Mouse (Mus musculus) lung, adult 18-20 months (tissue): ENCODE measurements at regions not wholly inside any gene's neighbourhood (a gene's known extent, or its start where the extent isn't known, plus 50 kb on each side); places are given as distances from the start of the nearest gene placed in this dataset.

Source experiments
- DNase-seq, 2 experiments: peaks; one replicate each; pipeline ENCODE4 v3.0.0; 2022; ENCODE audit warnings: mixed read lengths in 2 of 2

DNA sequence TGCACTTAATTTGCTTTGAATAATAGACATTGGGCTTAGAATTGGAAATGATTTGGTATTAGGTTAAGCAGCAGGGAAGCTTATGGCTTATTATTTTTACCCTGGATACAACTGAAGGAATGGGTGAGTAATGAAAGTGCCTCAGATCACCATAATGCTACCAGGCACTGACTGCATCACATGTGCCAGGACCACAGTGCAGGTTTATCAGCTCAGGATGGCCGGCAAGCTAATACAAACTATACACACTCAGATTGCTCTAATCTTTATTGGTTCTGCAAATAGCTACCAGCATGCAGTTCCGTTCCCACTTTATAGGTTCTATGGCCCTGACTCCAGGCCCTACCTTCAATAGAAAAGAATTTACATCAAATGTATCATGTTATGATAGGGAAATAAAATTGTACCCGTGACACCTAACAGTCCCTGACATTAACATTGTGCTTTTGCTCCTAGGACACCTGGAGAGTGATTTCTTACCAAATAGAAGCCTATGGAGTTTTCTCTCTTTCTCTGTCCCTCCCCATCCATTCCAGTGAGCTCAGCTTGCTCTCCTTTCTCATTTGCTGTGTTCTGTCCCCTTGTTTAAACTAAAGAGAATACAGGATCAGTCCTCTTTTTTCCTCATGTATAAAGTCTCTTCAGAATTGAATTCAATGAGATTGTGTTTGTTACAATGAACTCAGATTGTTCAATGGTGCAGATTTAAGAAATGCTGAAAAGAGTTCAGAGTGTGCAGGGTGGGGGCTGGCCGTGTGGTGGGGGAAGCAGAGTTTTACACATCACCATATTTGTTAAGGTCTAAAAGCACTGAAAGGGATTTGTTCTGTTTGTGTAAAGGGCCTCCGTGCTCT, 121.3 kb upstream of the BC052040 start:
- no peak for DNase-seq

DNA sequence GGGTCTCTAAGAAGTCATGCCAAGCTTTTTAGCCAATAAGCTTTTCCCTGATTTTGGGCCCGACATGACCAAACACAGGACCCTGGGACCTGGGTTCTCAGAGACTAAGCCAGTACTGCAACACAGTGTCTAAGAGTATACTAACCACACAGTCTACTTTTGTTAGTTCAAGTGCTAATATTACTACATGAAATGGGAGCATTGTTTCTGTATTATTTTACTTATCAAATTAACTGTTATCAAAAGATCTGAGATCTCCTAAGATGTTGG, 120.7 kb upstream of the BC052040 start:
- DNase-seq, result no peak

GRCm38 (mm10) chr2:115466170-115466569, 115.3 kb upstream of the BC052040 start:
- no peak for DNase-seq

GRCm38 (mm10) chr2:115467107-115467745, 114.3 kb upstream of the BC052040 start:
- no peak for DNase-seq

DNA sequence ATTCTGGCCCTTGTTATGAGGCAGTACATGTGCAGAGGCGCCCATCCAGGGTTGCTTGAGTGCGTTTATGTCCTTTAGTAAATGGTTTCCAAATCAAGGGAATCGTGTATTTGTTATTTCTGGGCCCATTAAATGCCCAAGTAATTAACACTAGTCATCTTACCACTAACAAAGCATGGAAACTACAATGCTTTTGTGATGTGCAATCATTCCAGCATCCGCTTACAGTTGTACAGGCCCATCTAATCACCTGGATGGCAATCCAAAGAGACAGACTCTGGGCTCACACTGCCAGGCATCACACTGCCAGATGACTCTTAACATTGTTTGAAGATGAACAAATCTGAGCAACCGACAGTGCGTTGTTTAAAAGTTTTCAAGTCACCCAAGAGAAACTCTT, 113.6 kb upstream of the BC052040 start:
- no peak for DNase-seq

DNA sequence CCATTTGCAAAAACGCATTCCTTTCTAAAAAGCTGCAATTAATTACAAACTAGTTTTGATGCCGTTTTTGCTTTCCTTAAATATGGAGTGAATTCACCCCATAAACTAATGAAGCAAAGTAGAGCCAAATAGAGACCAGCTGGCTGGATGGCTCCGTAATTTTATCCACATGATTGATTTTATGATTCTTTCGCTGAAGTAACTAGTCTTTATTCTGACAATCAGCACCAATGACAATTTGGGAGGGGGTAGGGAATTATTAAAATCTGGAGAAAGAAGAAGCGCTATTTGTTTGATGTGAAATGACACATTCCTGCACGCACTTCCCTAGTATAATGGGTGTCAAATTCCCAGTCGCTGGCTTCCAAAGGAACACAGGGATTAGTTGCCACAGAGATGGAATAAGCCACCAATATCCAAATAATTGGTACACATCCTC, 113.0 kb upstream of the BC052040 start:
- no peak for DNase-seq

GRCm38 (mm10) chr2:115469165-115469821, 112.2 kb upstream of the BC052040 start:
- DNase-seq, result no peak

DNA sequence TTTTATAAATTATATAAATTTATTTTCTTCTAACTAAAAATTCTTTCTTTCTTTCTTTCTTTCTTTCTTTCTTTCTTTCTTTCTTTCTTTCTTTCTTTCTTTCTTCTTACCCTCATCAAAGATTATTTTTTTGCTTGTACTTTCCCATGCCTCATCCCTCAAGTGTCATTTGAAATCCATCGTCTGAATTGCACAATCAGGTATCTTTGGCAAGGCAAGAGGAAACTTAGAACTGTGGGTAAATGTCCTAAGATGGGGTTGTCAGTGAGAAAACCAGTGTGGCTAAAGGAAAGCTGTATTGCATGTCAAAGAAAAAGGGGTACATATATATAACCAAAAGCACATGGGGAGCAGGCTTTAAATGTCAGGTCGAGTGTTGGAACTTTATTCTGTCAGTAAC, 109.1 kb upstream of the BC052040 start:
- DNase-seq, result peak in 1 of 2 experiments; percentile 16

DNA sequence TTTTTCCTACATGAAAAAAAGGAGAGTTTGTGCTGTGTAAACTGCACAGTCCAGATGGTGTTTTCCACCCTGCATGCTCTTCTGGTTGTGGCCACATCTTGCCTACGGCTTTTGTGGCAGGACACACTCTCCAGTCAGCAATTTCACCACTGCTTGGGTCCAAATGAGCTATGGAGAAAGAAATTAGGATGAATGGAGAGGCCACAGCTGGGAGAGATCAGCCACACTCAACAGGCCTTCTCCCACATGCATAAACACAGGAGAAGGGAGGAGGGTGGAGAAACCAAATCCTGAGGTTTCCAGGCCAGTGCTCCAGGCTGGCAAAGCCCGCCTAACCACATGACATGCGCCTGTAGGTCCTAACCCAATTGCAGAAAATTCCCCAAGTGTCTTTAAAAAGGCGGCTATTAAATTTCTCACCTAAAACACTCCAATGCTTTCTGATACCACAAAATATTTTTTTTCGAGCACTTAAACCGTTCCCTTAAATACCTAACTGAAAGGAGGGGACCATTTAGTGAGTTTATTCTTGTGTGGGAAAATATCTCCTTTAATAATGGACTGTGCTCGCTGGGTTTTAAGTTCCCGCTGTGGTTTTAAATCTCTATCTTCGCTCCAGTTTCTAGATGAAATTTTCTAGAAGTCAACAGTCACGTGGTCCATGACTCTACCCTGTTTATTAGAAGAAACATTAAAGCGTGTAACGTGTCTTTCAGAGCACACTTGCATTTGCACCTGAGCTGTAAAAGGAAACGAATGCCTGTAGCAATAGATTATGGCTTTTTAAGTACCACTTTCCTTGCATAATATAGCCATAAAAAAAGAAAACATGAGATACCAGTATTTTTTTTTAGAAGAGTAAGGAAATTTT, 97.9 kb upstream of the BC052040 start:
- peak; percentile 64 to 67 for DNase-seq

DNA sequence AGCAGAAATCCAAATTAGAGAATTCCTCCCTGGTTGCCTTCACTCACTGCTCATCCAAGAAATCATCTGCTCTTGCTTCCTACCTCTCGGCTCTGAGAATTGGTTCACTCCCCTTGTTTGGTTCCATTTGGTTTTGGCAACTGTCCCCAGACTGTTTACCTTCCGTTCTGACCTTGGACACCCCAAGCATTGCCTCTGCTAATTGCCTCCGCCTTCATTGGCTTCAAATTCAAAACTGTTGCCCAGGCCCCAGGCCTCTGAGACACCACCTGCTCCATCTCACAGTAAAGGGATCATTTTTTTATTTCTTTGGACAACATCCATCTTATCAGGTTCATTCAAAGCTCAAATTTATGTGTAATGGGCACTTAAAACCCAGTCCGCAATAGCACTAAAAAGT, 93.1 kb upstream of the BC052040 start:
- DNase-seq, result peak; percentile 6 to 10

GRCm38 (mm10) chr2:115493020-115493419, 88.5 kb upstream of the BC052040 start:
- DNase-seq, result no peak

DNA sequence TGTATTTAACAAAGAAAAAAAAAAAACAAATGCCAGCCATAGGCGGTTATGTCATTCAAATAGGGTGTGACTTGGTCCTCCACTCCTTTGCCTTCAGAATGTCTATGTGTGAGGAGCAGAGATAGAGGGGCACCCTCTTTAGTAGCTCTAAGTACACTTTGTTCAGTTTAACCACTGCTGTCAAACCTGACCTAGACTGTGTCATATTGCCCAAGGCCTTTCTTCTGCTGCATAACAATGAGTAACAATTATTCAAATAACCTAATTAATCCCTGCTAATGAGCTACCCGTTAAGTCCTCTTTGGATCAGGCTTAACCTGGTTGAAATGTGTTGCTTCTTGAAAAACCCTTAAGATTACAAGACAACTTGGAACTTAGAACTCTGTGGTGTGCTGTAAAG, 81.6 kb upstream of the BC052040 start:
- no peak for DNase-seq

DNA sequence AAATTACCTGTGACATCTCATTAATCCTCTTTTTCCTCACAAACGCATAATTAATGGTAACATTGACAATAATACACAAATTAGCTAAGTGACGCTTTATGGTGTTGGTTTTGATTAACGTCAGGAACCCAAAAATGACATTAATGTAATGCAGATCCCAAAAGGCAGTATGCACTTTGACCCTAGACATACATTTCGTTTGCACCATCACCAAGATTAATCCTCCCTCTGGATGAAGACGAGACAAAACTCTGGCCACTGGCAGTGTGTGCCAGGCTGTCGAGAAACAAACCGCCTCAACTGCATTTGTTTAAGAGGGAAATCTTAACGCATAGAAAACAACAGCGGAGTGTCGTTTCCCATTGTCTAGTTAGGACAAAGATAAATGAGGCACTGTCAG, 72.0 kb upstream of the BC052040 start:
- DNase-seq, result no peak

- DNase-seq, result no peak
These were observed 70.4 kb upstream of the BC052040 start for GRCm38 (mm10) chr2:115511146-115511545.

- no peak for DNase-seq
These were observed 69.6 kb upstream of the BC052040 start for GRCm38 (mm10) chr2:115511612-115512525.

GRCm38 (mm10) chr2:115512891-115513290, 68.6 kb upstream of the BC052040 start:
- no peak for DNase-seq

GRCm38 (mm10) chr2:115513774-115514231, 67.7 kb upstream of the BC052040 start:
- DNase-seq, result peak; percentile 4 to 10

- peak in 1 of 2 experiments; percentile 13 for DNase-seq
These were observed 66.6 kb upstream of the BC052040 start for GRCm38 (mm10) chr2:115514831-115515428.

DNA sequence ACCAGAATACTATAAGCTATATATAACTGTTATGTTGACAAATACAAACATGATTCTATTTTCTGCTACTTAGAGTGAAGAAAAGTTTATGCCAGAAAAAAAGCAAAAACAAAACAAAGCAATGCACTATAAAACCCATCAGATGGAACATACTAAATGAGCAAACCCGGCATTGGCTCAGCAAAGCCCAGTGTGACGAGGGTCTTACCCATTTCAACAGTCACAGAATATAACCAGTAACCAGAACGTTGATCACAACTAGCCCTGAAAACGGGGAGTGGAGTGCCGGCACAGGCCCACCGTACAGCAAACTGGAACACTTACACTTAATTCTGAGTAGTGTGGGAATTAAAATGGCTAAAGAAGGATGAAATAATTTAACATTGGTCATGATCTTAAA, 66.0 kb upstream of the BC052040 start:
- DNase-seq, result no peak

DNA sequence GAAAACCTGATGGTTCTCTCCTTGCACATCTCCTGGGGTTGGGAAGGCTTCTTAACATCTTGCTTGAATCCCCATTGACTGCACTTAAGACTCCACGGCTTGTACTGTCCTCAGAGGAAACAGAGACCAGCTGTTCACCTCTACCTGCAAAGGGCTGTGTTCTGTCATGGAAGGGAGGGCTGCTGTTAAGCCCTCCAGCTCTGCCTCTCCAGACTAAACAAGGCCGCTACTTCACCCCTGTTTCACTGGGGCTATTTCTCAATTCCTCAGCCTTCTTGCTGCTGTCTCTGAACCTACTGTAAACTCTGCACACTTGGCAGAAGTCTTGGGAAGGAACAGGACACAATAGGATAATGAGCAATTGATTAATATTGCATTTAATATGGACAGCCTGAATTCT, 64.7 kb upstream of the BC052040 start:
- DNase-seq, result no peak

DNA sequence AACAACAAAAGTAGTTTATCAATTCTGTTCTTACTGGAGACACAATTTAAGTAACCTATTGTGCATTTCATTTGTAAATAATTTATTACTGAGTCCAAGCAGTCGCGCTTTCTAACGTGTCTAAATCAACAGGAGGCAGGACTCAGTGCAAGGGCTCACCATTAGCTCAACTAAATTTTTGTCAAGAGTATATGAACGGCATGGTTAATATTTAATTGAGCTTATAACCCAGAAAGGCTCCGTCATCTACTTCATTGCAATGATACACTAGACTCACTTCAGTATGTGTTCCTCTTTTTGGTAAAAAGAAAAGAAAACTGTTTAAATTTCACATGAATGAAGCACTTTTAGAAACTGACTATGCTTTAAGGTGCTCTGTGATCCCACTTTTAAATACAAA, 61.5 kb upstream of the BC052040 start:
- no peak for DNase-seq
